Mouse (Mus musculus): ENCODE data around the gene Cacnb3. TPM values are rescaled to one million over a fixed set of nuclear protein-coding genes. Genes with fewer than 3 reads are reported as not detected.
A peak's percentile ranks its signal among the peaks of the same experiment; 100 is the strongest.

Cacnb3 gene
- total RNA-seq, 1 experiment from 2014 or later, result not detected

- no peak for ATAC-seq (replicated peaks; ENCODE audit: low read depth, poor library complexity, severe bottlenecking)
Observed at GRCm38 (mm10) chr15:98673732-98674131, 43.1 kb downstream of the Cacnb3 start.

GRCm38 (mm10) chr15:98674284-98674993, 43.8 kb downstream of the Cacnb3 start:
- ATAC-seq (replicated peaks; ENCODE audit: low read depth, poor library complexity, severe bottlenecking), result no peak

- no peak for ATAC-seq (replicated peaks; ENCODE audit: low read depth, poor library complexity, severe bottlenecking)
Observed at GRCm38 (mm10) chr15:98674994-98675545, 44.4 kb downstream of the Cacnb3 start.

GRCm38 (mm10) chr15:98675634-98676250, 45.1 kb downstream of the Cacnb3 start:
- no peak for ATAC-seq (replicated peaks; ENCODE audit: low read depth, poor library complexity, severe bottlenecking)

DNA sequence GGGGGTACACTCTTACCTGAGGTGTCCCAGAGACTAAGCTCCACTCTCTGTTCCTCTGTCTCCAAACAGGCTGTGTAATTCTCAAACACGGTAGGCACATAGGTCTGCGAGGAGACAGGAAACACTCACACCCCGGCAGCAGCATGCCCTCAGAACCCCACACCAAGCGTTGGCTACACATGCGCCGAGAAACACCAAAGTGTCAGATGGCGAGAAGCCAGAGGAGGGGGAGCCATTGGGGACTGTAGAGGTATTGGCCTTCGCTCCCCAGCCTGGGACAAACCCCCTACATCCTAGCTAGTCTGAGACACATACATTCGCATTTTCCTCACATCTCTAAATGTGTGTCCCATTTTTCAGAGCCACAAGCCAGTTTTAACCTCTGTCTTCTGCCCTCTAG, 45.8 kb downstream of the Cacnb3 start:
- ATAC-seq (replicated peaks; ENCODE audit: low read depth, poor library complexity, severe bottlenecking), result no peak

DNA sequence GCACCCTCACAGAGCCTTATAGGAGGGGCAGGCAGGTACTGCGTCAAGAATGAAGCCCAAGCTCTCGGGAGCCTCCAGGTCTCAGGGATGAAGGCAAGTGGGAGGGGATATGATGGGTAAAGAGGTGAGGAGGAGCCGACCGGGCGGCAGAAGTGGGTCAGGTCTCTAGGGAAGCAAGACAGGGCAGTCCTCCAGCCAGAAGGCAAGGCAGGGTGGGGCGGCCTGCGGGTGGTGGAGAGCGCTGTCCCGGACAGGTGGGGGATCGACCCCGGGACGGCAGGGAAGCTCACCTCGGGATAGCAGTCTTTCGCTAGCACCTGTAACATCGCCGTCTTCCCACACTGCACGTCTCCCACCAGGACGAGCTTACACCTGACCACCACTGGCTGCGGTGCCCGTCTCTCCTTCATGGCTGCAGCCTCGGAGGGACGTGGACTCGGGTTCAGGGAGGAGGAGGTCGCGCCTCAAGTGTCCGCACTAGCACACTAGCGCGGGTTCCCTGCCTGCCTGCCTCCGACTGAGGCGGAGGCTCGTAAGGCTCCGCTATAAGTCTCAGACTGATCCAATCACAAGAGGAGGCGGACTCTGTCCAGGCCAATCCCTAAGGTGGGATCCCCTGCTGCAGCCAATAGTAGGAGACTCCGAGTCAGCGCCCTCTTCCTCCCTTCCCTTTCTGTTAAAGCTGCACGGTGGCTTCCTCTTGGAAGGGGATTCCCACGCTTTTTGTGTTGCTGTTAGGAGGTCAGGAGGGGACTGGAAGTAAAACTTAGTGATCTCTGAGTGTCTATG, 46.5 kb downstream of the Cacnb3 start, which contains the start of gene Rnd1:
Gene Rnd1 (minus strand): TSS at position 522 of the 789 bp plus-strand sequence.
- ATAC-seq (replicated peaks; ENCODE audit: low read depth, poor library complexity, severe bottlenecking), result peak; percentile 98

DNA sequence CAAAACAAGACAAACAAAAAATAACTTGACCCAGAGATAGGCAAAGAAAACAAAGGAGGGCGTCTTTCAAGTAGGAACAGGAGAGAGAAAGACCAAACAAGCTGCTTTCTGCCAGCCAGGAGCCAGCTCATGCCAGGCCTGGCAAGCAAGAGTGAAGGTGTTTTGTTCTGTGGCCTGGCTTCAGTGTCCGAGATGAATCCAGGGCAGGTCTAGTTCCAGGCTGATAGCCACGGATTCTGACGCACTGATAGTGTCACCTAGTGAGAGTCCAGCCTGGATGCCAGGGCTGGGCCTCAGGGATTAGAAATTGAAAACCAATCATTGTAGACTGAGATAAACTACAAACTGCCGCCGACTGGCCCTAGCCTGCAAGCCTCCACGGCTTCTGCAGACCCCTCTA, 47.3 kb downstream of the Cacnb3 start:
- no peak for ATAC-seq (replicated peaks; ENCODE audit: low read depth, poor library complexity, severe bottlenecking)

DNA sequence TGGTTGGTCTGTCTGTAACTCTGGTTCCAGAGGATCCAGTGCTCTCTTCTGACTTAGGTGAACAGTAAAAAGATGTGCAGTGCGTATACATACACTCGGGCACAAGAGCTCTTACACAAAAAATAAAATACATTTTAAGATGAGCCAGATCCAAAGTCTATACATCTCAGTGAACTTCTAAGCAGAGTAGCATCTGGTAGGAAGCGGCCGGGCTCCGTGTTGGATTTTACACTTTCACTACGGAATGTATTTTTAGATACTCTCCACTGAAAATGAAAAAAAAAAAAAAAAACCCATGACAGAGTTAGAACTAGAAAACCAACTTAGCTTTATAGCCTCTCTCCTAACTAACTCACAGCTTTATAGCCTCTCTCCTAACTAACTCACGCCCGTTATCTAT, 50.0 kb downstream of the Cacnb3 start:
- no peak for ATAC-seq (replicated peaks; ENCODE audit: low read depth, poor library complexity, severe bottlenecking)

DNA sequence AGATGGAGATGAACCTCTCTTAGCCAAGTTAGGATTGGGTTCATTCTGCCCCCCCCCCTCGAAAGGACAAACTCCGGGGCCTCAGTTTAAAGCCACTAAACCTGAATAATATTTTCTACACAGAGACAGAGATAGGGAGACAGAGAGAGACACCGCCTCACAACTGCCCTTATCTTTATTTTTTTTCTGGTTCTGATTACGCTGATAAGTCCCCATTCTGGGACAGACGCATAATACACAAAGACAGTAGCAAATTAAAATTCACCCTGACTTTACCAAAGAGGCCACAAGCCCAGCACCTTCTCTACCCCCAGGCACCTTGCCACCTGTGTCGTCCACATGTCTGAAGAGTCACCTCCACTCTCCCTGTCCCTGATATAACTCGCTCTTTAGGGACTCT, 51.0 kb downstream of the Cacnb3 start:
- no peak for ATAC-seq (replicated peaks; ENCODE audit: low read depth, poor library complexity, severe bottlenecking)

DNA sequence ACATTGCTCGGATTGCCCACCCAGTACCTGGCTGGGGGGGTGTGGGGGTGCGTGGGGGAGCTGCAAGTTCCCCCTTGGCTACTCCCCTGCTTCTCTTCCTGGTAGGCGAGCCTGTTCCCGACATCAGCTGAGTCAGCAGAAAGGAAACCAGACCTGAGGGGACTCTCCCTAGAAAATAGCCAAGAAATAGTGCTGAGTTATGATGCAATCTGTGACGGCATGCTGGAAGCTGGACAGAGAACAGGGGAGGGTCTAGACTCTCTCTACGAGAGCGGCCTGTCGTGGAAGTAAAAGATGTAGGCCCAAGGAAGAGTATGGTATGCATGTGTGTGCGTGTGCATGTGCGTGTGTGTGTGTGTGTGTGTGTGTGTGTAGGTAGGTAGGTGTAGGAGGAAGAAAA, 52.5 kb downstream of the Cacnb3 start:
- no peak; the same call in 1 of the 2 replicates for ATAC-seq (replicated peaks; ENCODE audit: low read depth, poor library complexity, severe bottlenecking)

GRCm38 (mm10) chr15:98683746-98684145, 53.1 kb downstream of the Cacnb3 start:
- peak; percentile 56; the same call in 1 of the 2 replicates for ATAC-seq (replicated peaks; ENCODE audit: low read depth, poor library complexity, severe bottlenecking)

- no peak for ATAC-seq (replicated peaks; ENCODE audit: low read depth, poor library complexity, severe bottlenecking)
Observed at GRCm38 (mm10) chr15:98685926-98686325, 55.3 kb downstream of the Cacnb3 start.

- no peak for ATAC-seq (replicated peaks; ENCODE audit: low read depth, poor library complexity, severe bottlenecking)
Observed at GRCm38 (mm10) chr15:98689682-98690081, 59.0 kb downstream of the Cacnb3 start.

GRCm38 (mm10) chr15:98691486-98692147, 61.0 kb downstream of the Cacnb3 start:
- no peak for ATAC-seq (replicated peaks; ENCODE audit: low read depth, poor library complexity, severe bottlenecking)

DNA sequence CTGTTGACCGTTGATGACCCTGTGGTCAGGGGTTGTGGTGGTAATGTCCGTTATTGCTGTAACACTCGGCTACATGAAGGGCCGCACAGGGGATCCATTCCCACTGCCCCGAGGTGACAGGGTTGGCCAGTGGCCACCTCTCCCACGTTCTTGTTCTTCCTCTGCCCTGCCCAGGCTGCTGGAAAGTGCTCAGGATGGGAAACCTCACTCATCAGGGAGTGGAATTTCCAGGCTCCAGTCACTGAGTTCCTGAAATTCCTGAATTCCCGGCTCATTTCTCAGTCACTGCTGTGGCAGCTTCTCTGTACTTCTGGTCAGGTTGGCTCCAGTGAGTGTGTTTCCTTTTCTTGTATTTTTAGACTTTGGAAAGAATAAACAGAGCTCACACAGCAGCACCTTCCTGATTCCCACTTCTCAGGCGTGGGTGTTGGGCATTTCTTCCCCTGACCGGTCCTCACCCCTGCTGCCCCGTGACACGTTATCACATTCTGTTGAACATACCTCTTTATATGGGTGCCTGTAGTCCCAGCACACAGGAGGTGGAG, 61.6 kb downstream of the Cacnb3 start:
- no peak for ATAC-seq (replicated peaks; ENCODE audit: low read depth, poor library complexity, severe bottlenecking)

Other genes starting within 250 kb of the Cacnb3 start
- not detected in 2 replicates for gene Olfr283, start 249.9 kb upstream of the Cacnb3 start, total RNA-seq (2017)
- not detected in 2 replicates for gene Olfr282, start 199.6 kb upstream of the Cacnb3 start, total RNA-seq (2017)
- gene Olfr281, start 178.3 kb upstream of the Cacnb3 start, total RNA-seq (2017), result not detected in 2 replicates
- gene OR5BS1P, start 160.9 kb upstream of the Cacnb3 start, total RNA-seq (2017), result not detected in 2 replicates
- gene Lalba, start 148.1 kb upstream of the Cacnb3 start, total RNA-seq (2017), result not detected in 2 replicates
- gene Olfr279, start 138.4 kb upstream of the Cacnb3 start, total RNA-seq (2017), result not detected in 2 replicates
- 57.1 and 63.0 TPM in 2 replicates for gene Kansl2, start 96.6 kb upstream of the Cacnb3 start, total RNA-seq (2017)
- gene Ccnt1, start 59.9 kb upstream of the Cacnb3 start, total RNA-seq (2017), result 52.6 and 74.4 TPM in 2 replicates
- gene 4930415O20Rik, start 59.8 kb upstream of the Cacnb3 start, total RNA-seq (2017), result not detected in 2 replicates
- gene Adcy6, start 20.8 kb upstream of the Cacnb3 start, total RNA-seq (2017), result 23.4 and 32.4 TPM in 2 replicates
- gene Ddx23, start 32.1 kb downstream of the Cacnb3 start, total RNA-seq (2017), result 84.4 and 114 TPM in 2 replicates
- 0.23 TPM in 1 of 2 replicates, not detected in the other for gene Rnd1, start 46.6 kb downstream of the Cacnb3 start, total RNA-seq (2017)
- gene Ccdc65, start 77.4 kb downstream of the Cacnb3 start, total RNA-seq (2017), result not detected in 2 replicates
- 16.9 and 21.6 TPM in 2 replicates for gene Fkbp11, start 97.4 kb downstream of the Cacnb3 start, total RNA-seq (2017)
- gene Arf3, start 132.4 kb downstream of the Cacnb3 start, total RNA-seq (2017), result 27.0 and 32.8 TPM in 2 replicates
- gene Wnt10b, start 147.3 kb downstream of the Cacnb3 start, total RNA-seq (2017), result 0.64 TPM in 1 of 2 replicates, not detected in the other
- gene Wnt1, start 159.0 kb downstream of the Cacnb3 start, total RNA-seq (2017), result not detected in 2 replicates
- 0.23 TPM in 1 of 2 replicates, not detected in the other for gene Ddn, start 178.7 kb downstream of the Cacnb3 start, total RNA-seq (2017)
- gene Prkag1, start 200.7 kb downstream of the Cacnb3 start, total RNA-seq (2017), result 65.2 and 77.8 TPM in 2 replicates
- gene Kmt2d, start 240.4 kb downstream of the Cacnb3 start, total RNA-seq (2017), result 27.3 and 52.2 TPM in 2 replicates

Measured in common myeloid progenitor, adult 5-6 weeks (primary cell).